Mouse (Mus musculus) ovary, postnatal 14 days (tissue): Measurements from ENCODE around the gene Ppp1r7.
A peak's percentile ranks its signal among the peaks of the same experiment; 100 is the strongest.
"Not testable (repeated sequence)": the region's sequence is repeated elsewhere in the genome, so short reads cannot be mapped to it uniquely, and the experiment has no call there.

Experiments used
- DNase-seq: peaks from one replicate; pipeline ENCODE4 v3.0.0; 2022; ENCODE audit warnings: low spot score

Gene Ppp1r7

DNA sequence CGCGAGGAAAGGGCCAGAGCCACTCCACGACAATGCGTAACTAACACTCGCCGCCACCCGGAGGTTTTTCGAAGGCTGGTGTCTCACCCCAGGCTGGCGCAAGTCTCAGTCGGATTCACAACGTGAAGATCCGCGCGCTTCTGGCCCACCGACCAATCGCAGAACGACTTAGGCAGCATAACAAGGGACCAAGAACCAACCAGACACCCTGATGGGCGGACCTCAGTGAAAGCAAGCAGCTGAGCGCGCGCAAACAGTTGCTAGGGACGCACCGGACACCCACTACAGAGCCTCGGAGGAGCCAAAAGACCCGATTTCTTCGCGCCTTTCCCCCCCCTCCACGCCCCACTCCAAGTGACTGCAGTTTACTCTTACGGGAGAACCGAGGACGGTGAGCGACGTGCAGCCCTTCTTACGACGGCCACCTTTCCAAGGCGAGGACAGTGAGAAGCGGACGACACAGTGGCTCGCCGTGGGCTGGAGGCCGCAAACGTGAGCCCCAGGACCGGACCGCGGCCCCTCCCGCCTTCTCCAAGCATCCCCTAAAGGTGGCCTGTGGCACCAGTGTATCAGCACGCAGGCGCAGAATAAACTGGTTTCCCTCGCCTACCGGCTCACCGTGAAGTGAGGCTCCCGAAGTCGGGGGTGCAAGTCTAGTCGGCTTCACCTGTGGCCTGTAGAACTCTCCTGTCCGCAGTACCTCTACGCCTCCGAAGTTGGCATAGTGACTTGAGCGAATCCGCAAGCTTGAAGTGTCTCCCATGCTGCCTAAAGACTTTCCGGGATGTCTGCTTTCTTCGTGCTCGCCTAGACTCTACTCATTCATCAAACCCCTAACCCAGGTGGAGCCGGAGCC, at the start of gene Ppp1r7, which contains the start of gene Pask:
Ppp1r7 (plus strand) TSS at position 207 of the 856 bp plus-strand sequence.
Pask (minus strand) TSS at position 835 of the 856 bp plus-strand sequence.
- peak; percentile 87 for DNase-seq

DNA sequence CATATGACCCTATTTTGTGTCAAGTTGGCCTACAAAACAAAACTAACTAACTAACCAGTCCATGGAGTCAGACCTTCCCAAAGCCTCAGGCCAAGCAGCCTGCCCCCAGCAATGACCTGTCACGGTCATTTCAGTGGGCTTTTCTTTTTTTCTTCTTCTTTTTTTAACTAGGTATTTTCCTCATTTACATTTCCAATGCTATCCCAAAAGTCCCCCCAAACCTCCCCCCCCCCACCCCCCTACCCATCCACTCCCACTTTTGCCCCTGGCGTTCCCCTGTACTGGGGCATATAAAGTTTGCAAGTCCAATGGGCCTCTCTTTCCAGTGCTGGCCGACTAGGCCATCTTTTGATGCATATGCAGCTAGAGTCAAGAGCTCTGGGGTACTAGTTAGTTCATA, 48.2 kb upstream of the Ppp1r7 start:
- not testable (repeated sequence) for DNase-seq

DNA sequence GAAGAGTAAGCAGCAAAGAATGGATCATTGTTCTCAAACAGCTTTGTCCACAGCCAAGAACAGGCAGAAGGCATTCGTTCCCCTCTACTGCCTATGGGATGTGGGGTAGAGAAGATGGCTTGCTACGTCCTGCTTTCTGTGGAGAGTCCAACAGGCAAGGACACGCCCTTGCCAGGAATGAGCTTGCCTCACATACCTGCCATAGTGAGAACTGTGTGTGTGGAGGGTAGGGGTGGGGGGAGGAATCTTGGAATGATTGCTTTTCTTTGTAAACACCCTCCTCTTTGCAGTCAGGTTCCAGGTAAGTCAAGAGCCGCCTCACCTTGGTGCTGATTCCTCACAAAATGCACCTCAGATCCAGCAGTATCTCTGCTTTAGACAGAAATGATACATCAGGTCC, 42.9 kb upstream of the Ppp1r7 start:
- no peak for DNase-seq

DNA sequence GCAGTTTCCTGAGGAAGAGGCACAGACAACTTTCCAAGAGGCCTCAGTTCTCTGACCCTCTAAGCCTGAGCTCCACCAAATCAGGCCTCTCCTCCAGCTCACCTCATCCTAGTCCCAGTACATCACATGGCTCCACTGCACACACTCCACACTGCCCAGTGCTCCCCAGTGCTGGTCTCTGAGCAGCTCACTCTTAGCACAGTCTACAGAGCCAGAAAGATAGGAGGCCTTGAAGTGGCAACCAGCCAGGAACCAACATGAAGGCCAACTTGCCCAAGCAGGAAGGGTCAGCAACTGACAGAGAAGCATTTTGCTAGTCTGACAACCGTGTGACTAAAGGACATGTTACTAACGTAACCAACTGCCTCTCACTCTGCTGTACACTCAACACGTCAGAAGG, 42.1 kb upstream of the Ppp1r7 start:
- DNase-seq, result no peak

DNA sequence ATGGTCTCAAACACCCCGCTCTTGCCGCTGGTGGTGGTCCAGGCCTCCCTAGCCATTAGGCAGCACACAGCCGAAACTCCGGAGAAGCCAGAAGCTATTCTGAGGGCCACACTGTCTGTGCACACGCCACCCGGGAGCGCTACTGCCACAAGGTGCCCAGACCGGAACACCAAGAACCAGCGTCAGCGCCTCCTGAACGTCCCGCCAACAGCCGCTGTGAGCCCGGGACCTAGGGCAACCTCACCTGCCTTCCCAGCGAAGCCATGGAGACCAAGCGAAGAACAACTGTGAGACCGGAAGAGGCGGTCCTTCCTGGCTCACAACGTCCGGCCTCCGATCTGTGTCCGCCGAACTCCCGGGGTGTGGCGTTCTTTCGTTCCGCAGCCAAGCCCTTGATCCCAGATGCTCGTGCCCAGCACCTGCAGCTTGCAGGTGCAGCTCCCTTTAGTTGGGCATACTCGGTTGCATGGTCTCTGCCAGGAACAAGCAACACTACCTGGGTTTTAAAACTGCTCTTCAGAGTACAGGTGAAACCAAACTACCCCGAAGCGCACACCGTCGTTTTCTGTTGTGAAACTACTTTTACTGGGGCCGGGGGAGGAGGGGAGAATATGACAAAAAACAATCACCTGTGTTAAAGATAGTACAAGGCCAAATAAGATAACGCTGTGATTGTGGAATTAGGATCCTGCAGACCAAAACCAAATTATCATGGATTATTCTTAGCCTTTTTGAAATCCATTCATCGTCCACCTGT, 36.9 kb upstream of the Ppp1r7 start, which contains the start of gene Mterf4:
Mterf4 (minus strand) TSS at position 335 of the 757 bp plus-strand sequence.
- DNase-seq, result peak; percentile 67

DNA sequence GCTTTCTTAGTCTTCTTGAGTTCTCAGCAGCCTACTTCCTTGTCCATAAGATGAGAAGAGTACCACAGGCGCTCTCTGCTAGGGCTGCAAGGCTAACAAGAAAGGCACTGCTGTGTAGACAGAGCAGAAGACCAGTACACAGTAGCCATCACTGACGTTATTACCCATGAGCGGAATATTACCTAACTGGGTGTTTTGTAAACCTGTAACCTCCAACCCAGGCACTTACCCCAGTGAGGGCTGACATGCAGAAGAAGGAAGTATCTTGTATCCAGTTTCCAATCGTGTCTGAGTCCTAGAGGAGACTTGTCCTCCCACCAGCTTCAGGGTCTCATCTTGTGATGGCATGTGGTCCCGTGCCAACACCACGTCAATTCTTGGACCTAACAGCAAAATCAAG, 18.7 kb upstream of the Ppp1r7 start:
- no peak for DNase-seq

DNA sequence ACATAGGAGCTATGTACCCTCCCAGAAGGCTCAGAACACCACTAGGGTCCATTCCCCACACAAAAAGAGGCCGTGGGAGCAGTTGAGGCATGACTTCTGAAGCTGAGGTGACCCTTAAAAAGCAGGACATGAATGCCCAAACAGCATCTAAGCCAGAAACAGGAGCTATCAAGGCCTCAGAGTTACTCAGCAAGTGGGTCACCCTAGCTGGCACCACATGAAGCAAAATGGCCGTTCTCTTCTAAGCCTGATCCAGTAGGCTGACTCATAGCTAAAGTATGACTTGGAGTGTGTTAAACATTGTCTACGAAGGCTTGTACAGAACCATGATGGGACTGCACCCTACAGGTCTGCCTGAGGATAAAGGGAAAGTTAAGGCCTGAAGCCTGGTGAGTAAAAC, 16.2 kb upstream of the Ppp1r7 start:
- no peak for DNase-seq

DNA sequence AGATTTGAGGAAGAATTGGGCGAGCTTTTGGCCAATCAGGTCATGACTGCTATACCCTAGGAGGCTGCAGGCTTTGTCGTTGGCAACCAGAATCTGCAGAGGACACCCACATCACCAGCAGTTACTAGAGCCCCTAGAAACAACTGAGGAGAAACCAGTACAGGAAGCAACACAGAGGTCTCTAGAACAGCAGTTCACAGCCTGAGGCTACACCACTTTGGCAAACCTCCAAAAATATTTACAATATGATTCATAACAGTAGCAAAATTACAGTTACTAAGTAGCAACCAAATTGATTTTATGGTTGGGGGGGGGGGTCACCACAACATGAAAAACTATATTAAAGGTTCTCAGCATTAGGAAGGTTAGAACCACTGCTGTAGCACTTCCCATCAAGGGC, 8.0 kb upstream of the Ppp1r7 start:
- no peak for DNase-seq

DNA sequence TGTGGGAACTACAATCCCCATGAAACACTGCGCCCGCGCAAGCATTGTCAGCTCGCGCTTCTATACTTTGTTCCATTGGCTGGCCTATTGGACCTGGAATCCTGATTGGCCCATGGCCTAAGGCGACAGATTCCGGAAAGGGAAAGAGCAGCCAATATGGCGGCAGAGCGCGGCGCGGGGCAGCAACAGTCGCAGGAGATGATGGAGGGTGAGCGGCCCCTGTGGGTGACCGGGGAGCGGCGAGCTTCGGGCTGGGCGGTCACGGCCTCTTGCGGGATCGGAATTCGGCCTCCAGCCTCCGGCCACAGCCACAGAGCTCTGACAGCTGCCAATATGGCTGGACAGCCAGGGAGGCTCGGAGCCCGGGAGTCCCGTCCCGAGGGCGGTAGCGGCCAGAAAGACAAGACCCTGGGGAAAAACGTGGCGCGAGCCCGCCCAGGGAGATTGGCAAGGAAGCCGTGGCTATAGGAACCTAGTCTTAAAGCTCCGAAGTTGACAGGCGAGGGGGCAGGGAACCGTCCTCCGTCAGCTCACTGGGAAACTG, 922 bp downstream of the Ppp1r7 start:
- peak; percentile 83 for DNase-seq

DNA sequence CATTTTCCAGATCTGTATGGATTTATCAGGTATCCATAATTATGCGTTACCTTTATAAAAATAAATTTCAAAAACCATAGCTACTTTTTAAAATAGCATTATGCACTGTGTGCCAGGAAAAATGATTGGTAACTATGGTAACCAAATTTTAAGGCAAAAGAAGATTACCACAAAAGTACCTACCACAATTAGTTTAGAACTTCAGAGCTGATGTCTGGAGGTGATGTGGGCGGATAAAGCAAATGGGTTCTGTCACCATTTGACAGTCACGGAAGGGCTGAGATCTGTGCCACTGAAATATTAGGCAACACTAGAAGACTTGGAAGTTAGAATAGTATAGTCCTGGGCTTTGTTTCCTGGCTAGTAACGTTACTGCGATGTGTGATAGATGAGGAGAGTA, 4.5 kb downstream of the Ppp1r7 start:
- no peak for DNase-seq

DNA sequence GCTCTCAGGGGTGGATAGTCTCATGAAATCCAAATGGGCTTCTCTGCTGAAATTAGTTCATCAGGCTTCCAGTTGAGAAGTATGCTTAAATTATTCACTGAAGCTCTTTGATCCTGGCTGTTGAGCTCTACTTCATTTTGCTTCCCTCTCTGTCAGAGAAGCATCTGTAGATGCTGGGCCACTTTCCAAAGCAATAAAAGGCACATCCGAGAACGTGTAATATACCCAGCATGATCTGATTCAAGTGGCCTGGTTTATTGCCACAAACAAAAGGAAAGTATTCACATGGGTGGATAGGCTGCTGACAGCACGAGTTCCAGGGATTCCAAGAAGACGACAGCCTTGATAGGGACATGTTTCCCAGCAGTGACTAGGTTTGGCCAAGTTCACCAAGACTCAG, 7.0 kb downstream of the Ppp1r7 start:
- DNase-seq, result no peak

DNA sequence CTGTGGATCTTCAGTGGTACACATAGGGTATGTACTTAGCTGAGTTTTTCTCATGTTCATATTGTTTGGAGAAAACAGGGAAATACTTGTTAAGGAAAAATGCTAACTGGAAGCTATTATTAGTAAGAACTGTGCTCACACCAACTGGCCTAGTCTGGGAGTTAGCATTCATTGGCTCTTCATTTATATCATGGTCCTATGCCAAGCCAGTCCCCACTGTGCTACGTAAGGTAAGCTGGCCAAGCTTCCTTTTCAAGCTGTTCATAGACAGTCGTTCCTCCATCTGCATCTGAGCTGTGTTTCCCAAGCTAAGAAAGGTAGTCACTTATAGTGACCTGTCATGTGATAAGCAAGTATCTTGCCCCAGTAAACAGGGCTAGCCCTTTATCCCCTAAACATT, 10.1 kb downstream of the Ppp1r7 start:
- no peak for DNase-seq

DNA sequence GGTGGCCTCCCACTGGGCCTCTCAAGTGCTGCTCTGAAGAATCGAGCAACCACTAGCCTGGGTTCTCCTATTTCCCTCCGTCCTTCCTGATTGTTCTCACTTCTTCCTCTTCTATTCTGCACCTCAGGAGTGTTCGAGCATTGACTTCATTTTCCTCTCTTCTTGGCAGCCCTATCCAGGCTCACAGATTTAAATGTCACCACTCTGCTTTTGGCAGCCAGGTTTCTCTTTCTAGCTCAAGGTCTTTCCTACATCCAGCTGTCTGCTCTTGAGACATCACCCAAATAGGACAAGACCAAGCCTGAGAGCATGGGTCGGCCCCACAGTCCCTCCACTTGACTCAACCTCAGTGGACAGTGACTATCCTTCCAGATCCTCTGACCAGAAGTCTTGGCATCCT, 20.0 kb downstream of the Ppp1r7 start:
- no peak for DNase-seq

DNA sequence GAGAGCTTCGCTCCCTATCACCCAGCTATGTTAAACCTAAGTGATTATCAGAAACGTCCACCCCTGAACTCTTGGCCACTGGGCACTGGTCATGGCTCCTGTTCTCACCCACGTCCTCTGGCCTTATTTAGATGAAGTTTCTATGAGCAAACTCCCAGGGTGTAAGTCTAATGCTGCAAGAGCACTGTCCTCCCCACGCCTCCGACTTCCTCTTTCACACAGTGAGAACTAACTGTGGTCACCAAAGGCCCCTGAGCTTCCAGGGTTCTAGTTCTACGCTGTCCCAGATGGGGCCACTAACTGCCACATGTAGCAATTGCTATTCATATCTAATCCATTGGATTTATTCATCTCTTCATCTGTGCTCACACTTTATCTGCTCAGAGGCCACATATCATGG, 23.0 kb downstream of the Ppp1r7 start:
- no peak for DNase-seq

DNA sequence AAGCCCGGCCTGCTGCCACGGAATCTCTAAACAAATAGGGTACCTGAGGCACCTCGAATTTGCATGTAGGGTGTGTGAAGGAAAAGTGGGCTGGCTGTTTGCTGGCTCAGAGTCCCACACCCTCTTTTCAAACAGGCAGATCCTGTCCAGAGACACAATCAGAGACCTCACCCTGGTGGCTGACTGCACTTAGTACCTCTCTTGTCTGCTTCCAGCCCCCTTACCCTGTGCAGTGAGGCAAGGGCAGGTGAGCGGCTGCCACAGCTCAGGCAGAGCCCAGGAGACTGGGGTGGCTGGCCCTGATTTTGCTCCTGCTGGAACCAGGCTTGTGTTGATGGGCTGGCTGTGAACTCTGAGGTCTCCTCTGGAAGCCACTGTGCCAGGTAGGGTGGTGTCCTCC, 31.0 kb downstream of the Ppp1r7 start, which contains the start of gene Ano7:
Ano7 (plus strand) TSS at position 266 of the 400 bp plus-strand sequence.
- DNase-seq, result no peak

DNA sequence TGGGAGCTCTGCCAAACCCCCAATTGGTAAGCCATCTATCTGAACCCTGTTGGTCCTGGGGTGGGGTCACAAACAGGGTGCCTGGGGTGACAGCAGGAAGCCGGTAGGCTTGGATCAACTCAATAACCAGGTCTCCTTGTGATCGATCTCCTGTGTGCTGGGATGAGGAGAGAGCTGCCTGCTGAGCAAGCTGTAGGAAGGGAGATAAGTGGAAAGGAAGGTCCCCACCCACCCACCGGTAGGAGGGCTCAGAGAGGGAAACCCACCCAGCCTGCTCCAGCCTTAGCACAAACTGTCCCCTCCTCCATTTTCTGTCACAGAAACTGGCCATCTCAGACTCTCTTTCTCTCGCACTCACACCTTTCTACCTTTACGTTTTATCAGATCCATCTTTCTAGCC, 34.7 kb downstream of the Ppp1r7 start:
- DNase-seq, result no peak

DNA sequence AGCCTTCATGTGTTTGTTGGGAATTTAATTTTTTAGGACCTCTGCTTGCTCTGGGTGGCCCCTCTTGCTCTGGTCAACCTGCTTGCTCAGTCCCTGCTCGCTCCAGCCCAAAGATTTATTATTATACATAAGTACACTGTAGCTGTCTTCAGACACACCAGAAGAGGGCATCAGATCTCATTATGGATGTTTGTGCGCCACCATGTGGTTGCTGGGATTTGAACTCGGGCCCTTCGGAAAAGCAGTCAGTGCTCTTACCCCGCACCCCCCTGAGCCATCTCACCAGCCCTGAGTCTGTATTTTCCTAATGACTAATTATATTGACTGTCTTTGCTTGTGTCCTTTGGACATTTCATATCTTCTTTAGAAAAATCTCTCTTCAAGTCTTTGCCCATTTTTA, 36.5 kb downstream of the Ppp1r7 start:
- no peak for DNase-seq

DNA sequence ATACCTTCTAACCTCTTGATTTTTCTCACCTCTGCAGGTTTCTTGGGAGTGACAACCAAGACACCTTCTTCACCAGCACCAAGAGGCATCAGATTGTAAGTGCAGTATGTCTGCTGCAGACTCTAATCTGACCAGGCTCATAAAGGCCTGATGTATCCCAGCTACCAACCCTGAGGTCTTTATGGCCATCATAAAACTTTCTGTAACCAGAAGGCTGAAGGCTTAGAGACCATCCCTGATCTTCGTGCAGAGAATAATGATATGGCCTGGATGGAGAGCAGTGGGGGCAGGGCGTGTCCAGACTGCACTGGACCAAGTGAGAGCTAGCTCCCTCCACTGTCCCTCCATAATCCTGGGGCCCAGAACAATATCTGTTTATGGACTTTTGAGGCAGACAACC, 44.5 kb downstream of the Ppp1r7 start:
- no peak for DNase-seq

DNA sequence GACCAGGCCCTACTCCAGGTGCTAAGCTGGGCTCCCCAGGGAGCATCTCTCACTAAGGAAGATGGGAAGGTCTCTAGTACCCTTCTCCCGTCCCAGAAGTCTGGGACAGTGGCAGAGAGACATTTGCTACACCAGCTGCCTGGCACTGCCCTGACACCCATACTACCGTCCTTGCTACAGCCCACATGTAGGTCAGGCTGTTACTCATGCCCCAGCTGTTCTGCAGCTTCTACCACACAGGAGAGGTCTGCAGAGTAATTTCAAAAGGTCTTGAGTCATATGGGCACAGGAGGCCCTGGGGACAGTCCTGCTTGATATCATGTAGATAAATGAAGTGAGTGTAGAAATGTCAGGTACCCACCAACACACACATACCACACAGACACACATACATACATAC, 46.3 kb downstream of the Ppp1r7 start:
- DNase-seq, result no peak

DNA sequence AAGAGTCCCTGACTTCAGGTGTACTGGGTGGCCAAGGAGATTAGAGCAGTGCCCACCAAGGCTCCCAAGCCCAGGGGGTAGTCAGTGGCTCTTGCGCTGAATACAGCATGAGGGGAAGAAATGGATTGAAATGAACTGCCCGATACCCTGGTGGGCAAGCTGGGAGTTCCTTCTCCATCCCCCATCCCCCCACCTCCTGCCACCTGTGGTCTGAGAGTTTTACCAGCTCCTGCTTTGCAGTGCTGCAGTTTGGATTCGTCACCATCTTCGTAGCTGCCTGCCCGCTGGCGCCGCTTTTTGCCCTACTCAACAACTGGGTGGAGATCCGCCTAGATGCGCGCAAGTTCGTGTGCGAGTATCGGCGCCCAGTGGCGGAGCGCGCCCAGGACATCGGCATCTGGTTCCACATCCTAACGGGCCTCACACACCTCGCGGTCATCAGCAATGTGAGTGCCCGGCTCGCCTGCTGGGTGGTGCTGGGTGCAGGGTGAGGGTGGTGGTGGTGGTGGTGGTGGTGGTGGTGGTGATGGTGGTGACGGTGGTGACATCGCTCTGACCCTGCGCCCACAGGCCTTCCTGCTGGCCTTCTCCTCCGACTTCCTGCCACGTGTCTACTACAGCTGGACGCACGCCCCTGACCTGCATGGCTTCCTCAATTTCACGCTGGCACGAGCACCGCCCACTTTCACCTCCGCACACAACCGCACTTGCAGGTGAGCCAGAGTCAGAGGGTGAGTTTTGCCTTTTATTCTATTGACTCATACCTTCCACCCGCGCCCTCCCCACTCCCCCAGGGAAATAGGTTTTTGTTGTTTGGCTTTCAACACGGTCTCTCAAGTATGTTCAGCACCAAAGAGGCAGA, 58.8 kb downstream of the Ppp1r7 start:
- DNase-seq, result peak; percentile 4

DNA sequence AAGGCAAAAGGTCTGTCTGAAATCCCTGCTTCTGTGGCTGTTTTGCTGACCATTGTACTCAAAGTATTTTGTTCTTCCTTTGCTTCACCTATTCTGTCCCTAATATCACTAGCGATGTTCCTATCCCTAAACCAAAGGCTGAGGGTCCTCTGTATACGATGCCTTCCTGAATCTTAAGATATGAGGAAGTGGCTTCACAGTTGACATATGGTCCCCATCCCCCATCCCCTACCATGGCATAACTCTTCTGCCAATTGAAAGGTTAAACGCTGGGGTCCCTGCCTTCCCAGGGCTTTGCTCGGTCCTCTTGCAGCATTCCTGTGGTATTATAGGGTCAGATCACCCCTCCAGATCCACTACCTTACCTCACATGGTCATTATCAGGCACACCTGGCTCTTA, 60.7 kb downstream of the Ppp1r7 start:
- DNase-seq, result no peak
